Mouse (Mus musculus): Measurements from ENCODE around the gene Atpaf1. TPM values are rescaled to one million over a fixed set of nuclear protein-coding genes. Genes with fewer than 3 reads are reported as not detected.

The Atpaf1 gene
- polyA plus RNA-seq, 1 experiment from 2014 or later: 43.2 TPM

DNA sequence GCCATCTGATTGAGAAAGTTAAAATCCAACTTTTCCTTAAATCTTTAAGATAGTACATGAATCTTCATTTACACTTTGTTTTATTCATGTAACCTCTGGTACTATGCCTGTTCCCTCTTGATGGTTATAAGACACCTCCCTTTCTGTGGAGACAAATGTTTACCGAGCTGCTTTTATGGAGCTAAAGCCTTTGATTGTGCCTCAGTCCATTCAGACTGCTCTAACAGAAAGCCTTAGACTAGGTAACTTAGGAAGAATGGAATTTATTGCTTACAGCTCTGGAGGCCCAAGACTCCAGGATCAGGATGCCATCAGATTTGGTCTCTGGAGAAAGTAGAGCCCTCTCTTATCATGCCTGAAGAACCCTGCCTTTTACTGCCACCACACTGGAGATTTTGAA lies 36.4 kb upstream of the Atpaf1 start:
- TF ChIP-seq CTCF (IDR thresholded peaks at IDR 0.05; ENCODE audit: low read depth): no peak
- Histone ChIP-seq H3K4me1 (replicated peaks; ENCODE audit: control insufficient read depth, insufficient read depth, low read length) (no peaks in the 10 kb centered on the region), H3K9me3 (ENCODE audit: control insufficient read depth) (no peaks in the 10 kb centered on the region), H3K27ac (ENCODE audit: low read depth, low read length) (peak overlapping the region; percentile 8; the same call in 1 of the 2 replicates), H3K27me3 (replicated peaks; ENCODE audit: control insufficient read depth, insufficient read depth, low read length) (no peaks in the 10 kb centered on the region), H3K9ac (ENCODE audit: low read depth, low read length) (no peak overlapping the region), H3K4me3 (ENCODE audit: low read depth, low read length) (no peak overlapping the region), H3K36me3 (ENCODE audit: control insufficient read depth, insufficient read depth) (peaks cover 28% of the 10 kb centered on the region; the same call in 1 of the 2 replicates), H3K4me2 (replicated peaks; ENCODE audit: low read depth) (no peak overlapping the region)
- WGBS: 32% methylated on average over 1 of the region's 1 CpGs
- ATAC-seq: peak; percentile 61; the same call in 1 of the 2 replicates

DNA sequence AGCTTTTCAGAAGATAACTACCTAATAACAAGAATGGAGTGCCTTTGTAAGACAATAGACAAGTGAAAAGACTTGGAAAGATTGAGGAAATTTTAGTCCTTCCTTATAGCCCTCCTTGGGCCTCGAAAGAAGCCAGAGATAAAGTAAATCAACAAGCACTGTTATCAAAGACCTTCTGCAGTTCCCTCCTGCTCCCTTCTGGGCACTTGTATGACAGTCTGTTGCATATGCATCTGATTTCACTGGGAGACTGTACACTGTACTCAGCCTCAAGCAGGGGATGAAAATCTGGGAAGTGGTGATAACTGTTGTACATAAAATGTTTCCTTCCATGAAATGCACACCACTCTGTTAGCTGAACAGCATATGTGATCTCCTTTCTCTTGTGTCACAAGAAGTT lies 35.3 kb upstream of the Atpaf1 start:
- Histone ChIP-seq H3K4me1 (replicated peaks; ENCODE audit: control insufficient read depth, insufficient read depth, low read length) (no peaks in the 10 kb centered on the region), H3K9ac (ENCODE audit: low read depth, low read length) (no peak overlapping the region), H3K4me2 (replicated peaks; ENCODE audit: low read depth) (no peak overlapping the region), H3K27ac (ENCODE audit: low read depth, low read length) (0 out of 2 replicates have a peak overlapping the region, but pooled peaks have one; percentile 17), H3K36me3 (ENCODE audit: control insufficient read depth, insufficient read depth) (peaks cover 34% of the 10 kb centered on the region), H3K9me3 (ENCODE audit: control insufficient read depth) (no peaks in the 10 kb centered on the region), H3K4me3 (ENCODE audit: low read depth, low read length) (no peak overlapping the region), H3K27me3 (replicated peaks; ENCODE audit: control insufficient read depth, insufficient read depth, low read length) (no peaks in the 10 kb centered on the region)
- TF ChIP-seq CTCF (IDR thresholded peaks at IDR 0.05; ENCODE audit: low read depth): 0 out of 2 replicates have a peak, but pooled peaks have one; percentile 13
- peak; percentile 68 for ATAC-seq
- WGBS: 47% methylated on average over 1 of the region's 1 CpGs

DNA sequence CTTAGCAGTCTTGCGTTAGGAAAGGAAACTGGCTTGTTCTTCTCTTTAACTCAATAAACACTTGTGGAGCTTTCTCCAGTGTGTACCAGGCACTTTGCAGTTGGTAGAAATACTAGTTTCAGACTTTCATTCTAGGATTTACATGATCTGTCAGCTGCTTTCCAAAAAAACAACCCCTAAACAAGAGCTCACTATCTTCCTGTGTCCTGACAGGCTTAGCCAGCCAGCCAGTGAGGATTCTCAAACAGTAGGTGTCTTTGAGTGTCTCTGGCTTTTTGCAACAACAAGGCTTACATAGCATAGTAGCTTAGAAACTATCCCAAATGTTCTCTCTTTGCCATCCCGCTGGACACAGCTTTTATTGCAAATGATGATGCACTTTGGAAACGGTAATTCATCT lies 30.5 kb upstream of the Atpaf1 start:
- no peak overlapping the region for H3K4me2 ChIP-seq (replicated peaks; ENCODE audit: low read depth)
- no peaks in the 10 kb centered on the region for H3K27me3 ChIP-seq (replicated peaks; ENCODE audit: control insufficient read depth, insufficient read depth, low read length)
- no peaks in the 10 kb centered on the region for H3K9me3 ChIP-seq (ENCODE audit: control insufficient read depth)
- H3K4me1 ChIP-seq (replicated peaks; ENCODE audit: control insufficient read depth, insufficient read depth, low read length): no peaks in the 10 kb centered on the region
- ATAC-seq: no peak
- no peak overlapping the region for H3K4me3 ChIP-seq (ENCODE audit: low read depth, low read length)
- TF ChIP-seq CTCF (IDR thresholded peaks at IDR 0.05; ENCODE audit: low read depth): no peak
- H3K36me3 ChIP-seq (ENCODE audit: control insufficient read depth, insufficient read depth): peaks cover 18% of the 10 kb centered on the region
- no peak overlapping the region for H3K27ac ChIP-seq (ENCODE audit: low read depth, low read length)
- WGBS: 94% methylated on average over 3 of the region's 3 CpGs
- no peak overlapping the region for H3K9ac ChIP-seq (ENCODE audit: low read depth, low read length)

DNA sequence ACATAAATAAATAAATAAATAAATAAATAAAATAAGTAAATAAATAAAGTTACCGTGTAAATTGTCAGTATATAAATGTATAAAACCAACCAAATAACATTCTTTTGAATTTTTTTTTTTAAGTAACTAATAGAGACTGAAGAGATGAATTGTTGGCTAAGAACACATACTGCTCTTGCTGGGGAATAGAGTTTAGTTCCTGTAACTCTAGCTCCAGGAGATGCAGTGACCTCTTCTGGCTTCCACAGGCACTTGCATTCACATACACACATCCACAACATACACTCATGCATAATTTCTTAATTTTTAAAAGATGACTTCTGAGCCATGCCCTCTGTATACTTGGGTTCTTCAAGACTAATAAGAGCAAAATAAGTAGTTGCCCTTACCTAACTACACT lies 29.8 kb upstream of the Atpaf1 start:
- no peak overlapping the region for H3K4me2 ChIP-seq (replicated peaks; ENCODE audit: low read depth)
- no peaks in the 10 kb centered on the region for H3K27me3 ChIP-seq (replicated peaks; ENCODE audit: control insufficient read depth, insufficient read depth, low read length)
- TF ChIP-seq CTCF (IDR thresholded peaks at IDR 0.05; ENCODE audit: low read depth): peak; percentile 47
- H3K9ac ChIP-seq (ENCODE audit: low read depth, low read length): no peak overlapping the region
- no peaks in the 10 kb centered on the region for H3K9me3 ChIP-seq (ENCODE audit: control insufficient read depth)
- no peaks in the 10 kb centered on the region for H3K4me1 ChIP-seq (replicated peaks; ENCODE audit: control insufficient read depth, insufficient read depth, low read length)
- WGBS: 90% methylated on average over 1 of the region's 1 CpGs
- ATAC-seq: no peak
- H3K36me3 ChIP-seq (ENCODE audit: control insufficient read depth, insufficient read depth): peaks cover 22% of the 10 kb centered on the region
- H3K4me3 ChIP-seq (ENCODE audit: low read depth, low read length): no peak overlapping the region
- no peak overlapping the region for H3K27ac ChIP-seq (ENCODE audit: low read depth, low read length)

DNA sequence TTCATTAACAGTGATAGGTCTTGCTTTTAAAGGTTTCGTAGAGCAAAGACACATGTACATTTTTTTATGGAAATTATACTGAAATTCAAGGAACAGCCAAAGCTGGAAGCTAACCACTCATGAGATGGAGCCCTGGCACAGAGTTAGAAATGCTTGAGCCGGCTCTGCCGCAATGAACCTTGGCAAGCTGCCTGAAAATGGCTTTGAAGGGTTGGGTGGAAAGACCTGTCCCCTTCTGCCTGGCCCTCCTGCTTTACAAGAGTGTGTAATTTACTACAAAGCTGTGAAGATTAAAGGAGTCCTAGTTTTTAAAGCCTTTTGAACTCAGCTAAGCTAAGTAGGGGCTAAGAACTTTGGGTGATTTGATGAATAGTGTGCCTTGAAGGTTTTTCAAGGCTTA lies 23.4 kb upstream of the Atpaf1 start:
- no peaks in the 10 kb centered on the region for H3K27me3 ChIP-seq (replicated peaks; ENCODE audit: control insufficient read depth, insufficient read depth, low read length)
- 71% methylated on average over 3 of the region's 3 CpGs for WGBS
- no peaks in the 10 kb centered on the region for H3K4me1 ChIP-seq (replicated peaks; ENCODE audit: control insufficient read depth, insufficient read depth, low read length)
- no peak overlapping the region for H3K9ac ChIP-seq (ENCODE audit: low read depth, low read length)
- TF ChIP-seq CTCF (IDR thresholded peaks at IDR 0.05; ENCODE audit: low read depth): no peak
- no peaks in the 10 kb centered on the region for H3K9me3 ChIP-seq (ENCODE audit: control insufficient read depth)
- no peak overlapping the region for H3K27ac ChIP-seq (ENCODE audit: low read depth, low read length)
- H3K4me3 ChIP-seq (ENCODE audit: low read depth, low read length): no peak overlapping the region
- no peak overlapping the region for H3K4me2 ChIP-seq (replicated peaks; ENCODE audit: low read depth)
- ATAC-seq: no peak
- H3K36me3 ChIP-seq (ENCODE audit: control insufficient read depth, insufficient read depth): peaks cover 47% of the 10 kb centered on the region

DNA sequence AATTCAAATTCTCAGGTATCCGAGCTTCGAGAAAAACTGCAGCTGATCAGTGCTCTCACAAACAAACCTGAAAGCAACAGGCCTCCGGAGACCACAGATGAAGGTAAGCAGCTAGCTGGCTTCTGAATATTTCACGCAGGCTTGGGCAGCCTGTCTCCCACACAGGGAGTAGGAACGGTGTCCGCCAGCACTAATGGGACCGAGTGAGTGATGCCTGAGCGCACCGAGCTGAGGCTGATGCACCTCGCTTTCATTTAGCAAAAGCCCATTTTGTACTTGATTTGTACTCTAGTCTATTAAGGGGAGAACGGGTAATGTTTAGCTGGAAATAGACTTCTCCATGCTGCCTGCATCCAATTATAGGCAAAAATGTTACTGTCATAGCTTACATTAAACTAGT lies 20.0 kb upstream of the Atpaf1 start:
- peaks cover 46% of the 10 kb centered on the region for H3K36me3 ChIP-seq (ENCODE audit: control insufficient read depth, insufficient read depth)
- WGBS: 93% methylated on average over 11 of the region's 11 CpGs
- H3K4me2 ChIP-seq (replicated peaks; ENCODE audit: low read depth): no peak overlapping the region
- no peak overlapping the region for H3K27ac ChIP-seq (ENCODE audit: low read depth, low read length)
- no peak overlapping the region for H3K9ac ChIP-seq (ENCODE audit: low read depth, low read length)
- no peak for ATAC-seq
- H3K4me3 ChIP-seq (ENCODE audit: low read depth, low read length): no peak overlapping the region
- H3K4me1 ChIP-seq (replicated peaks; ENCODE audit: control insufficient read depth, insufficient read depth, low read length): no peaks in the 10 kb centered on the region
- H3K9me3 ChIP-seq (ENCODE audit: control insufficient read depth): no peaks in the 10 kb centered on the region
- no peaks in the 10 kb centered on the region for H3K27me3 ChIP-seq (replicated peaks; ENCODE audit: control insufficient read depth, insufficient read depth, low read length)
- TF ChIP-seq CTCF (IDR thresholded peaks at IDR 0.05; ENCODE audit: low read depth): no peak
